Mouse (Mus musculus) embryonic facial prominence, embryonic 10.5 days (tissue): ENCODE measurements around the gene Cog1. TPM values are rescaled to one million over a fixed set of nuclear protein-coding genes. Genes with fewer than 3 reads are reported as not detected.
A peak's percentile ranks its signal among the peaks of the same experiment; 100 is the strongest.

Experiments
- DNase-seq: peaks from one replicate; pipeline ENCODE4 v3.0.0-alpha.2; 2017; ENCODE audit warnings: low spot score
- H3K27ac ChIP-seq: fragments of 300-500 bp; sonication (generic); replicated peaks from 2 replicates; pipeline ENCODE4 v1.5.1; 2016; ENCODE audit warnings: mild to moderate bottlenecking
- H3K27me3 ChIP-seq: fragments of 300-500 bp; sonication (generic); replicated peaks from 2 replicates; pipeline ENCODE4 v1.6.1; 2016; ENCODE audit warnings: low read depth, mild to moderate bottlenecking; ENCODE audit not compliant: poor library complexity, severe bottlenecking
- H3K36me3 ChIP-seq: fragments of 300-500 bp; sonication (generic); replicated peaks from 2 replicates; pipeline ENCODE4 v1.6.1; 2016; ENCODE audit warnings: mild to moderate bottlenecking, moderate library complexity
- H3K4me1 ChIP-seq: fragments of 300-500 bp; sonication (generic); 2 replicates; pipeline ENCODE4 v1.6.1; 2016
- H3K4me3 ChIP-seq: fragments of 300-500 bp; sonication (generic); 2 replicates; pipeline ENCODE4 v1.5.1; 2016; ENCODE audit warnings: mild to moderate bottlenecking, moderate library complexity
- H3K9me3 ChIP-seq: fragments of 300-500 bp; sonication (generic); 2 replicates; pipeline ENCODE4 v1.6.1; 2016; ENCODE audit warnings: mild to moderate bottlenecking
- WGBS: fragments of 180-500 bp; shearing (Covaris S2); methylation state at CpG from one replicate; pipeline ENCODE4 v1.1.7; 2016; 5-methylcytosine and 5-hydroxymethylcytosine counted together
- polyA plus RNA-seq: library from polyadenylated mRNA; unstranded; fragments of >200 nt; fragmentation: Nextera tagmentation; extraction: Ambion mirVana; gene quantifications from 2 replicates; pipeline ENCODE4 v1.2.1, GENCODE M21; 2016

Gene Cog1
- polyA plus RNA-seq, 1 experiment from 2014 or later = 27.4 TPM

- no peaks in the 10 kb centered on the region for H3K36me3 ChIP-seq
- WGBS = under 1% methylated on average over 54 of the region's 54 CpGs
- peaks cover 71% of the 10 kb centered on the region for H3K27me3 ChIP-seq
- peak within 1 kb of the TSS; percentile 67 for H3K4me3 ChIP-seq
- H3K4me1 ChIP-seq = peaks cover 44% of the 10 kb centered on the region
- peak; percentile 82 for DNase-seq
- no peak within 1 kb of the TSS; the same call in 1 of the 2 replicates for H3K27ac ChIP-seq
- H3K9me3 ChIP-seq = no peaks in the 10 kb centered on the region
Measured at GRCm38 (mm10) chr11:113618672-113619419, 30.1 kb upstream of the Cog1 start, which contains the start of gene Sstr2. Sstr2 (plus strand) TSS chr11:113619342.

- Histone ChIP-seq H3K36me3 (peaks cover 2% of the 10 kb centered on the region), H3K4me1 (peaks cover 41% of the 10 kb centered on the region), H3K27ac (no peak overlapping the region; the same call in 1 of the 2 replicates), H3K4me3 (peak overlapping the region; percentile 67), H3K27me3 (peaks cover 65% of the 10 kb centered on the region), H3K9me3 (no peaks in the 10 kb centered on the region)
- DNase-seq = no peak
- WGBS = 3% methylated on average over 31 of the region's 31 CpGs
Measured at GRCm38 (mm10) chr11:113619420-113620080, 29.4 kb upstream of the Cog1 start.

DNA sequence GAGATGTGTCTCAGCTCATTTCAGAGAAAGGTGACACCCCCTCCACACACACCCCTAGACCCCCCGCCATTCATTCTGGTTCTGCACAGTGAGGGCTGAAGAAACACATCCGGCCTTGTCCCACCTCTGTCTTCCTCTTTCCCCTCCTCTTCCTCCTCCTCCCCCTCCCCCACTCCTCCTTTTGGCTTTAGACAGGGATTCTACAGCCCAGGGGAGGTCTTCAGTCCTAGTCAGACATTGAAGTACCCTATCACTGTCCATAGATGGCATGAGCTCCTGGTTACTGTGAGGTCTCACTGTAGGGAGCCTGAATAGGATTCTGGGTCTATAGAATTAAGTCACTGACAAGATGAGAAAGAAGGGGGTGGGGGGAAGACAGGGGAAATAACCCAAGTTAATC lies 28.0 kb upstream of the Cog1 start:
- H3K4me3 ChIP-seq = no peak overlapping the region

DNA sequence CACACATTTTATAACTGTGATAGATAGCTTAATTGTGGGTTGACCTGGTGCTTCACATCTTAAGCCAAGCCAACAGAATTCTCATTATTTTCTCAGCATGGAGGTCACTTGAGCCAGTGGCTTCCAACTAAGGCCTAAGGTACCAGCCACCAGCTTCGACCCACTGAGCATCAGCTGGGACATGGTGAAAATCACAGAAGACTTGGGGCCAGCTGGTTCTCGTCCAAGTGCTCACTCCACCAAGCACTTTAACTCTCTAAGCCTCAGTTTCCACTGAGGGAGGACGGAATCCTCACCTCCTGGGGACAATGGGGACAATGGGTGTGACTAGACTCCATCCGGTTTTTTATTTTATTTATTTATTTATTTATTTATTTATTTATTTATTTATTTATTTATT lies 26.9 kb upstream of the Cog1 start:
- WGBS = 88% methylated on average over 4 of the region's 4 CpGs
- peaks cover 49% of the 10 kb centered on the region for H3K27me3 ChIP-seq

More for the DNA sequence above, 28.0 kb upstream of the Cog1 start:
- H3K9me3 ChIP-seq = no peaks in the 10 kb centered on the region
- 51% methylated on average over 2 of the region's 2 CpGs for WGBS
- H3K4me1 ChIP-seq = peaks cover 41% of the 10 kb centered on the region
- no peak for DNase-seq
- peaks cover 9% of the 10 kb centered on the region for H3K36me3 ChIP-seq
- H3K27me3 ChIP-seq = peaks cover 56% of the 10 kb centered on the region
- H3K27ac ChIP-seq = no peak overlapping the region

DNA sequence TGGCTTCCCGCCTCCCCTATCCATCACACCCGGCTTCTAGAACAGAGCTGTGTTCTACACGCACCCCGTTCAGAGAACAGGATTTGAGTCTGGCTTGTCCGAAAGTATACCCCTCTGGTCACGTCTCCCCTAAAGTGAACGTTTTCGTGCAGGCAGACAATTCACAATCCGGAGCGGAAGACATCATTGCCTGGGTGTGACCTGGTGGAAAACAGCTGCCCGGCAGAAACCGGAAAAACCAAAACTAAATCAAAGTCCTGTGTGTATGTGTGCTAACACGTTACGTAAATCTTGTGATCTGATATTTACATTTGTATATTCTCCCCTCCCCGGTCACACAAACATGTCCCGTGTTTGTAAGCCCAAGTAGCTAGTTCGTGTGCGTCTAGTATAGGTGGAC lies 23.5 kb upstream of the Cog1 start:
- H3K4me3 ChIP-seq = no peak overlapping the region
- H3K27ac ChIP-seq = no peak overlapping the region
- DNase-seq = no peak
- H3K9me3 ChIP-seq = no peaks in the 10 kb centered on the region
- peaks cover 7% of the 10 kb centered on the region for H3K4me1 ChIP-seq
- H3K27me3 ChIP-seq = peaks cover 17% of the 10 kb centered on the region
- 93% methylated on average over 18 of the region's 18 CpGs for WGBS
- H3K36me3 ChIP-seq = peaks cover 9% of the 10 kb centered on the region

More for the DNA sequence above, 26.9 kb upstream of the Cog1 start:
- H3K9me3 ChIP-seq = no peaks in the 10 kb centered on the region
- H3K4me1 ChIP-seq = peaks cover 40% of the 10 kb centered on the region
- no peak for DNase-seq
- H3K4me3 ChIP-seq = no peak overlapping the region
- no peak overlapping the region for H3K27ac ChIP-seq
- H3K36me3 ChIP-seq = peaks cover 9% of the 10 kb centered on the region

- peaks cover 9% of the 10 kb centered on the region for H3K36me3 ChIP-seq
- no peak overlapping the region for H3K27ac ChIP-seq
- 55% methylated on average over 4 of the region's 4 CpGs for WGBS
- H3K9me3 ChIP-seq = no peaks in the 10 kb centered on the region
- no peak for DNase-seq
- no peaks in the 10 kb centered on the region for H3K4me1 ChIP-seq
- no peak overlapping the region for H3K4me3 ChIP-seq
- no peaks in the 10 kb centered on the region; the same call in 1 of the 2 replicates for H3K27me3 ChIP-seq
Measured at GRCm38 (mm10) chr11:113627785-113628184, 21.2 kb upstream of the Cog1 start.

- H3K9me3 ChIP-seq = no peaks in the 10 kb centered on the region
- no peak overlapping the region for H3K27ac ChIP-seq
- H3K4me3 ChIP-seq = no peak overlapping the region
- no peaks in the 10 kb centered on the region for H3K36me3 ChIP-seq
- no peaks in the 10 kb centered on the region; the same call in 1 of the 2 replicates for H3K27me3 ChIP-seq
- 65% methylated on average over 7 of the region's 7 CpGs for WGBS
- H3K4me1 ChIP-seq = no peaks in the 10 kb centered on the region
- no peak for DNase-seq
Measured at GRCm38 (mm10) chr11:113630642-113631041, 18.3 kb upstream of the Cog1 start.

GRCm38 (mm10) chr11:113631302-113631701 lies 17.7 kb upstream of the Cog1 start:
- Histone ChIP-seq H3K4me3 (no peak overlapping the region), H3K27ac (no peak overlapping the region), H3K4me1 (no peaks in the 10 kb centered on the region), H3K9me3 (no peaks in the 10 kb centered on the region), H3K36me3 (no peaks in the 10 kb centered on the region), H3K27me3 (no peaks in the 10 kb centered on the region; the same call in 1 of the 2 replicates)
- DNase-seq = no peak
- WGBS = 85% methylated on average over 8 of the region's 8 CpGs

DNA sequence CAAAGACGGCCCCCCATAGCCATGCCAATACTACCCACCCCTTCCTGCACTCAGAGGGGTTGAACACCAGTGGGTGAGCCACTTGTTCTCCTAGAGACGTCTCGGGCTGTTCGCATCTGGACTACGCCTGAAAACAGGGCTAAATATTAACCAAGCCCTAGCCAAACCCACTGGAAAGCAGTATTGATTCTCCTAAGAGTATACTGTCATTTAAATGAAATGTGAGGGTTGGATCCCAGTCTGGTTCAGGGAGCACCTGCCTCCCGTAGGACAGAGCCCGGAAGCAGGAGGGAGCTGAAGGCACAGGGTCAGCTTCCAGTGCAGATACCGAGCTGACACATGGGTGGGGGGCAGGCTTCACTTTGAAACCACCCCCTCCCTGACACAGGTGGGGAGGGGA lies 17.1 kb upstream of the Cog1 start:
- H3K27ac ChIP-seq = no peak overlapping the region
- no peak overlapping the region for H3K4me3 ChIP-seq
- no peaks in the 10 kb centered on the region for H3K36me3 ChIP-seq
- H3K9me3 ChIP-seq = no peaks in the 10 kb centered on the region
- DNase-seq = no peak
- no peaks in the 10 kb centered on the region for H3K4me1 ChIP-seq
- 82% methylated on average over 8 of the region's 8 CpGs for WGBS
- no peaks in the 10 kb centered on the region; the same call in 1 of the 2 replicates for H3K27me3 ChIP-seq

DNA sequence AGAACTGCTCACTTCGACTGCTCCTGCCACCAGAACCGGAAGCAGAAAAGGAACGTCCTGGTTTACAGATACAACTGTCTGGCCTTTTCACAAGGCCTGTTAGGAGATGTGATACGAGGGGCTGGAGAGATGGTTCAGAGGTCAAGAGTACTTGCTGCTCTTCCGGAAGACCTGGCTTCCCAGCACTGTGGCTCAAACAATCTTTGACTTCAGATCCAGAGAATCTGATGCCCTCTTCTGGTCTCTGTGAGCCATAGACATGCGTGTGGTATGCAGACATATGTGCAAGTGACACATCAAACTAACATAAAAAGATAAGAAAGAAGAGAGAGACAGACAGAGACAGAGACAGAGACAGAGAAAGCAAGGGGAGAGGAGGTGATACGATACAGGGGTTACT lies 16.7 kb upstream of the Cog1 start:
- Histone ChIP-seq H3K4me3 (no peak overlapping the region), H3K4me1 (no peaks in the 10 kb centered on the region), H3K9me3 (no peaks in the 10 kb centered on the region), H3K27me3 (no peaks in the 10 kb centered on the region; the same call in 1 of the 2 replicates), H3K36me3 (no peaks in the 10 kb centered on the region), H3K27ac (no peak overlapping the region)
- 76% methylated on average over 7 of the region's 7 CpGs for WGBS
- DNase-seq = no peak

GRCm38 (mm10) chr11:113633398-113633797 lies 15.6 kb upstream of the Cog1 start:
- H3K9me3 ChIP-seq = peaks cover 5% of the 10 kb centered on the region; the same call in 1 of the 2 replicates
- no peaks in the 10 kb centered on the region; the same call in 1 of the 2 replicates for H3K27me3 ChIP-seq
- 89% methylated on average over 5 of the region's 5 CpGs for WGBS
- DNase-seq = no peak
- H3K4me1 ChIP-seq = no peaks in the 10 kb centered on the region
- H3K27ac ChIP-seq = no peak overlapping the region
- no peak overlapping the region for H3K4me3 ChIP-seq
- H3K36me3 ChIP-seq = no peaks in the 10 kb centered on the region

DNA sequence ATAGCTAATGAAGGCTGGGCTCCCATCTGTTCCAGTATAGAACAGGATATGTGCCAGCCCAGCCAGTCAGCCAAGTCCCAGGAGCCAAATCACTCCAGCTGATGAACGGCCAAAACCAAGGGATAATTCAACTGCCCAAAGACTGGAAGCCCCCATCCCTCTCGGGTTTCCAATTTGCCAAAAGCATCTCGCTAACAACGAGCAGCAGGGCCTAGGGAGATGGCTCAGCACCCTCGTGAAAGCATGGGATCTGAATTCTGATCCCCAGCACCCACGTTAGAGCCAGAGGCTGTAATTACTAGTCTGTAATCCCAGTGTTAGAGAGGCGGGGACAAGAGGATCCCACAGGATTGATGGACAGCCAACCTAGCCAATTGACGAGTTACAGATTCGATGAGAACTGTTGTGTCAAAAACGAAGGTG lies 14.3 kb upstream of the Cog1 start:
- Histone ChIP-seq H3K4me1 (no peaks in the 10 kb centered on the region), H3K9me3 (peaks cover 5% of the 10 kb centered on the region; the same call in 1 of the 2 replicates), H3K27ac (no peak overlapping the region), H3K36me3 (no peaks in the 10 kb centered on the region), H3K27me3 (no peaks in the 10 kb centered on the region), H3K4me3 (no peak overlapping the region)
- 69% methylated on average over 10 of the region's 10 CpGs for WGBS
- DNase-seq = no peak

GRCm38 (mm10) chr11:113638680-113639079 lies 10.3 kb upstream of the Cog1 start:
- WGBS = 91% methylated on average over 12 of the region's 12 CpGs
- Histone ChIP-seq H3K27ac (no peak overlapping the region), H3K27me3 (no peaks in the 10 kb centered on the region), H3K4me1 (no peaks in the 10 kb centered on the region), H3K9me3 (peaks cover 5% of the 10 kb centered on the region; the same call in 1 of the 2 replicates), H3K36me3 (no peaks in the 10 kb centered on the region), H3K4me3 (no peak overlapping the region)
- DNase-seq = no peak
